Mouse (Mus musculus): Measurements from ENCODE around the gene Stt3a.
A peak's percentile ranks its signal among the peaks of the same experiment; 100 is the strongest.

Gene Stt3a

DNA sequence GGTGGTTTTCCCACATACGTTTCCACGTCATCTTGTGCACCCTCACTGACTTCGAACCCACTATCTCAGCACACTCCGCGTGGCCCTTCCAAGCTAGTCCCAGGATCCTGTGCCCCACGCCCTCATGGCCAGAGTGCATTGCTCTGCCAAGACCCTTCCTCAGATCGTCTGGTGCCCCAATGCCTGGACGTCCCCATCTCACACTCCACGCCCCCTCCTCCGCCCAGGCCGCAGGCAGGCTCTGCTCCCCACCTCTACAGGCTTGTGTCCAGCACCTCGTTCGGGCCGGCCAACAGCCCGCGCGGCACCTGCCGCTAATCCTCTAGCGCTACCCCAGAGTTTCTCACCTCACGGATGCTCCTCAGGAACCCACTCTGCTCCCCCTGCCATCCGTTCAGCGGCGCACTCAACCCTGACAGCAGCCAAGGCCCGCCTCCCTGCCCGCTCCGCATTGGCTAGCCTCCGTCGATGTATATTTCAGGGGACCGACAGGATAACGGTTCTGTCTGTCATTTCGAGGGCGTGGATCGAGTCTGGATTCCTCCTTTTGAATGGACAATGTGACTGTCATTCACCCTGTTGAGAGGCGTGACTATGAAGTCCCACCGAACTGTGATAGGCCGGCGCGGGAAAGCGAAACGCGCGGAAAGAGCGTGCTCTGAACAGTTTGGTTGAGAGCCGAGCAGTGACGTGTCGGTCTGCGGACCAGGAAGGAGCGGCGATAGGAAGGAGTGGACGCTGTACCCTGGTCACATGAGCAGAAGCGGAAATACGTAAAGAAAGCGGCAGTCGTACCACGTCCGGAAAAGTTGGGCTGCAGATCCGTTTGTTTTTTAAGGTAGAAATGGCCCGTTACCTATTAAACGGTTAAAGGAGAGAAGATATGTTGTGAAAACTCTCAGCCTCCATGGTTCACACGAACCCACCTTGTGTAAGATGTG is at the start of gene Stt3a:
TSS of gene Stt3a (minus strand) at position 477 of the 941 bp plus-strand sequence.
- peak; percentile 99 for DNase-seq (ENCODE audit: inconsistent ontology term)

DNA sequence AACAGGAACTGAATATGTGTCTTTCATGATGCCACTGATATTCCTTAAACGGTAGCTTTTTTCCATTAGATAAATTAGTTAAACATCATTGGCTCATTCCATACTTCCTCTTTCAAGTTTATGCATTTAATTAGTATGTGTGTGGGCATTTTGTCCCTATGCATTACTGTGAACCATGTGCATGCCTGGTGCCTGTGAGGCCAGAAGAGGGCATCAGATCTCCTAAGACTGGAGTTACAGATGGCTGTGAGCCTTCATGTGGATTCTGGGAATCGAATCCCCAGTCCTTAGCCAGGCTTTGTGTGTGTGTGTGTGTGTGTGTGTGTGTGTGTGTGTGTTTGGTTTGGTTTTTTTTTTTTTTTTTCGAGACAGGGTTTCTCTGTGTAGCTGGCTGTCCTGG is 47.0 kb upstream of the Stt3a start:
- no peak for DNase-seq (ENCODE audit: inconsistent ontology term)

DNA sequence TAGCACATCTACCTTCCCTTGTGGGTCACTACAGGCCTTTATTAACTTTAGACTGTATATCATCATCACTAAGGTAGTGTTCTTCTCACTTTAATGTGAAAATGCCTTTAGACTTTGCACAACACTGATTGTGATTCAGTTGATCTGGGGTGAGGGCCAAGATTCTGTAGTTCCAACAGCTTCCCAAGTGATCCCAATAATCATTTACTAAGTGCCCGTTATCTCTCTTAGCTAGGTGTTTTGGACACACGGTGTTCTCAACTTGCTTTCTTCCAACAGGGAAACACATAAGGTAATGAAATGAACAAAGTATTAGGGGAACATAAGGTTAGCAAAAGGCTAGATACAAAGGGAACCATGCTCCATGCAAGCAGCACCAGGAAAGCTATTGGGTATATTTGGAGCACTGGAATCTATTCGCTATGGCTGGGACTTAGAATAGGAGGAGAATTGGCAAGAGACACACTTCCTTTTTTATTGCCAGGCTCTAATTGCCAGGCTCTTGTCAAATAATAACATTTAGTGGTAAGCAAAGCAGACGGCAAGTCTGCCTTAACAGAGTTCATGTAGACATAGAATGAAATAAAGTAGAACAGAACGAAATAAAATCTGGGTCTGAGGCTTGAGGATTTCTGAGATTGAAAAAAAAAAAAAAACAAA is 40.8 kb upstream of the Stt3a start:
- no peak for DNase-seq (ENCODE audit: inconsistent ontology term)

DNA sequence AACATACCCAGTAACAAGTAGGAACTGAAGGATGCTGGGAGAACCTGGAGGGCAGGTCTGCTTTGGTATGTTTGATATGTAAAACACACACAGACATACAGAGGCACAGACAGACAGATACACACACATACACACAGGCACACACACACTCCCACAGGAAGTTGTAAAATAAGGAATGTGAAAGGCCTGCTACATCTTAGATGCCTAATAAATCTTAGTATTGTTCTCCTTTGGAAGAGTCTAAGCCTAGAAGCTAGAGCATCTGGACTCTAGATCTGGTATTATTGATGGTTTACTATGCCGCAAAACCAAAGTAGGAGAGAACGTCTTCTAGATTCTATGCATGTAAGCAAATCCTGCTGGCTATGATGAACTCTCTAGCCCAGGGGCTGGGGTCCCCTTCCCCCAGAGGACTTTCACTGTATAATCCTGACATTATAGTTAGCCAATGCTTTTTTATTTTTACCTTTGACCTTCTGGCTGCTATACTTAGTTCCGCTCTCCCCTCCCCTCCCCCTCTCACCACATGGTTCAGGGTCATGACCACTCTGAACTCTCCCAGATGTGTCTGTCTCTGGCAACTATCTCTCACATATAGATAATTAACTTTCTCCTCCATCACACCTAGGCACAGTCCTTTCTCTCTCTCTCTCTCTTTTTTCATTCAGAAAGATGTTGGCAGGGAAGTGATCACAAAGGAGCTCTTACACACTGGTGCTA is 37.9 kb upstream of the Stt3a start:
- DNase-seq (ENCODE audit: inconsistent ontology term) = no peak

DNA sequence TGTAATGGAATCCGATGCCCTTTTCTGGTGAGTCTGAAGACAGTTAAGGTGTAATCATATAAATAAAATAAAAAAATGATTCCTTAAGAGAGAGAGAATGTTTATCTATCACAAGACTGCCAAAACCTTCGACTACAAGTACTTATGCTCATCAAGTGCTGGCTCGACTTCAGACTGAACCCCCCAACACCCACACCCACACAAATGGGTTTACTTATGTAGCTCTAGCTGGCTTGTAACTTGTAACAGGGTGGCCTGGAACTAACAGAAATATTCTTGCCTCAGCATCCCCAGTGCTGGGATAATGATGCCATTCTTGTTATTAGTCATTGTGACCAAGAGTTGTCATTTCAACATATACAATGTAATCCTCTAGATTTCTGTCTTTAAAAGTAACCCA is 36.4 kb upstream of the Stt3a start:
- DNase-seq (ENCODE audit: inconsistent ontology term) = no peak

- no peak for DNase-seq (ENCODE audit: inconsistent ontology term)
These were observed 35.9 kb upstream of the Stt3a start for GRCm38 (mm10) chr9:36803386-36803785.

DNA sequence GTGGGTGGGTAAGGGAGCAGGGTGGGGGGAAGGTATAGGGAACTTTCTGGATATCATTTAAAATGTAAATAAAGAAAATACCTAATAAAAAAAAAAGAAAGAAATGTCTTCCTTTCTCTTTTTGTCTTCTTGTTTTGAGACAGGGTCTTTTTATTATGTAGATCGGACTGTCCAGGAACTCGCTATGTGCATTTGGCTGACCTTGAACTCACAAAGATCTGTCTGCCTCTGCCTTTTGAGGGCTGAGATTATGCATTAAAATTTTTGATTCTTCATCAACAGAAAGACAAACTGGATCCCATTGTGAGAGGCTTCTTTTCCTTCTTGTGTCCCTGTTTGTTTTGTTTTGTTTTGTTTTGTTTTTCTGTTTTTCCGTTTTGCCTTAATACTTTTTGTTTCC is 35.5 kb upstream of the Stt3a start:
- DNase-seq (ENCODE audit: inconsistent ontology term) = no peak

GRCm38 (mm10) chr9:36801961-36802360 is 34.5 kb upstream of the Stt3a start:
- DNase-seq (ENCODE audit: inconsistent ontology term) = no peak

DNA sequence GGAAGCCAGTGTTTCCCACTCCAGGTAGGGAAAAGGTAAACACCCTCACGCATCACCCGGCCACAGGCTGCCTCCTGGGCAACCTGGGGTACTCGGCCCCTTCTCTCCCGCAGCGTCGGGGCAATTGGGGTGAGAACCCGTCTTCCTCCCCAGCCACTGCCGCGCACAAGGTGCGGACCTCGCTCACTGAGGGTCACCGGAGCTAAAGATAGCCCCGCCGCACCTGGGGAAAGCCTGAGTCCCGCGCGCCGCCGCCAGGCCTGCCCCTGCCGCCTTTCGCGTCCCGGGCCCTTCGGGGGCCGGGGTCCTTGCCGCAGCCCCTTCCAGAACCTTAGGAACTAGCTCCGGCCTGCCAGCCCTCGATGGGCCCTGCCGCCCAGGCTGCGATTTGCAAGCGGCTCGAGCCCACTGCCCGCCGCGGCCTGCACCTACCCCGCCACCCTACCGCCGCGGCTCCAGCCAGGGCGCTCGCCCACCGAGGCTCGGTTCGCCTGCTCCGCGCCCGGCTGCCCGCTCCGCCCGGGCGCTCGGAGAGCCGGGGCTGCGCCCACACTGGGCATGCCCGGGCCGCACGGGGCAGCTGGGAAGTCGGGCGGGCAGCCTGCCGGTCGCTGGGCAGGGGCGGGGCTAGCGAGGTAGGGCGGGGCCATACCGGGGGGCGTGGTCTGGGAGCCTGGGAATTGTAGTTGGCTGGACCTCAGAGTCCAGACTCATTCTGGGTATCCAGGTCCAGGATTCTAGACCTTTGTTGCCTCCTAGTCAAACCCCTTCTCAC is 29.5 kb upstream of the Stt3a start, which contains the start of gene Ei24:
TSS of gene Ei24 (minus strand) at position 613 of the 775 bp plus-strand sequence.
- peak; percentile 94 for DNase-seq (ENCODE audit: inconsistent ontology term)

GRCm38 (mm10) chr9:36796224-36796623 is 28.7 kb upstream of the Stt3a start:
- DNase-seq (ENCODE audit: inconsistent ontology term) = no peak

DNA sequence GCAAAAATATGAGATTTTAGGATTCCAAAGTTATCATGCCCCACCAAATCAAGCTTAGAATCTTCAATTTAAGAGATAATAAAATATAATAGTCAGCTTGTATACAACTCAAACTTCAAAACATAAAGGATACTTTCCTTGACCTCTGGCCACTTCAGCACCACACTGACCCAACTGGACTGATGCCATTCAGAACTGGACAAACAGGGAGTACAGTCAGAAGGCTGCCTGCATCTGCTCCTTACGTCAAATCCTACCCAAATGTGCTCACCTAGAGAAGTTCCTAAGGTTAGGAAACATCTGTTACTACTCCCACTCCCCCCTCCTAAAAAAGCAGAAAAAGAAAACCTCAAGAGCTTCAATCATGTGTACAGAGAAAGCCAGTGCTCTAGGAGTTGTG is 28.1 kb upstream of the Stt3a start:
- DNase-seq (ENCODE audit: inconsistent ontology term) = no peak

- DNase-seq (ENCODE audit: inconsistent ontology term) = no peak
These were observed 27.0 kb upstream of the Stt3a start for GRCm38 (mm10) chr9:36794487-36794886.

GRCm38 (mm10) chr9:36792191-36792590 is 24.7 kb upstream of the Stt3a start:
- no peak for DNase-seq (ENCODE audit: inconsistent ontology term)

DNA sequence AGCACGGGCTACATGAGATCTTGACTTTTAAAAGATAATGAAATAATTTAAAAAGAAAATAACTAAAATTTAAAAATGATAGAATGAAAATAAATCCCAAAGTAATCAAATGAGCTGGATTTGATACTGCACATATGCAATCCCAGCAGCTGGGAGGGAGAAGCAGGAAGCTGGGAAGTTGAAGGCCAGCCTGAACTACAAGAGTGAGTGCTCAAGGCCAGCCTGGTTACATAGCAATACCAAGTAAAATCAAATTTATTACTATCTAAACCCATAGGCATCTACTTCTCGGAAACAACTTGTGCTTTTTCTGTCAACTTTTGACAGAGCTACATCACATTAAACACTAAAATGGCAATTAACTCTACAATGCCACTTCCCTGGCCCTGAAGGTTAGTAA is 16.4 kb upstream of the Stt3a start:
- DNase-seq (ENCODE audit: inconsistent ontology term) = no peak

GRCm38 (mm10) chr9:36769048-36769413 is 1.6 kb upstream of the Stt3a start:
- DNase-seq (ENCODE audit: inconsistent ontology term) = no peak

DNA sequence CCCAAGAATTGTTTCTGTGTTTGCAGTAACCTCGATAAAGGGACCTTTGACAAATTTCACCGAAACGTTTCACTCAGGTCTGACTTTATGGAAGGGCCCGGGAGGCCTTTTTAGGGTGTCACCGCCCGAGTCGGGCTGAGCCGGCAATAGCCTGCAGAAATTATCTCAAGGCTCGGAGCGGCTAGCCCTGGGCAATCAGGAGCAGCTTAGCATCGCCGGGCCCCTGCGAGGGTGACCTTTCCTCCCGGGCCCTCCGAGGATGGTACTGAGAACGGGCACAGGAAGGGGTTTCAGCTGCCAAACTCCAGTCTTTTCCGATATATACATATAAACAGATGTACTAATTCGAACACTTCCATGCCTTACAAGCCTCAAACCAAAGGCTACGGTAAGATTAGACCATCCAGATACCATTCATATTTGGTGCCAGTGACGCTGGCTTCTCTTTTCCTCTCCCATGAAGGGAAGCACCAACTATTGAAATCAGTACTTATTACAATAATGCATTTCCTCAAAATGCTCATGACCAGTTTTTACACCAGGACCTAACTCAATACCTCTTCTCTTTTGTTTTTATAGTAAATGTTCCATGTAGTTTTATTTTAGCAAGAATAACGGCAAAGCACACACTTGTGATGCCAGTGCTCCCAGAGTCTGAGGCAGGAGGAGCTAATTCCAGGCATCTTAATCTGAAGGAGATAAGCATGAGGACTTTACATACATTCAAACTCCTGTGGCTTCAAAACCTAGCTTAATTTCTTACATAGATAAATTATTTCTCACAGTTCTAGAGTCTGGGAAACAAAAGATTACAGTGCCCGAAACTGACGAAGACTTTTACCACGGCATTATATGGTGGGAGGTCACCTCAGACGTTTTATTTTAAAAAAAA is 923 bp upstream of the Stt3a start:
- peak; percentile 11 for DNase-seq (ENCODE audit: inconsistent ontology term)

GRCm38 (mm10) chr9:36764378-36764777 is 3.1 kb downstream of the Stt3a start:
- no peak for DNase-seq (ENCODE audit: inconsistent ontology term)

- peak; percentile 35 for DNase-seq (ENCODE audit: inconsistent ontology term)
These were observed 40.3 kb downstream of the Stt3a start, which contains the start of gene Chek1 for GRCm38 (mm10) chr9:36727034-36727755. Chek1 (minus strand) TSS chr9:36727065.

GRCm38 (mm10) chr9:36726131-36727033 is 41.1 kb downstream of the Stt3a start:
- DNase-seq (ENCODE audit: inconsistent ontology term) = peak; percentile 87
